Mouse (Mus musculus) testis, adult 2 months (tissue): ENCODE results near the gene Slit3.

Experiments
- CTCF ChIP-seq: fragments of 200-500 bp; IDR thresholded peaks from 2 replicates; pipeline ENCODE4 v1.5.1; 2012; ENCODE audit warnings: low read depth, mild to moderate bottlenecking, inconsistent platforms, low read length, moderate library complexity; ENCODE audit not compliant: control insufficient read depth, insufficient read depth, insufficient replicate concordance
- POLR2A ChIP-seq: fragments of 200-500 bp; IDR thresholded peaks from 2 replicates; pipeline ENCODE4 v1.6.1; 2012; ENCODE audit warnings: low read depth, mild to moderate bottlenecking, inconsistent platforms, low read length, moderate library complexity; ENCODE audit not compliant: control insufficient read depth

- TF ChIP-seq CTCF (no peak), POLR2A (no peak)
Observed at GRCm38 (mm10) chr11:35337493-35337892, 216.5 kb downstream of the Slit3 start.
